Comparison of ENCODE assay signal across 14 mouse cellular contexts in the genomic region with DNA sequence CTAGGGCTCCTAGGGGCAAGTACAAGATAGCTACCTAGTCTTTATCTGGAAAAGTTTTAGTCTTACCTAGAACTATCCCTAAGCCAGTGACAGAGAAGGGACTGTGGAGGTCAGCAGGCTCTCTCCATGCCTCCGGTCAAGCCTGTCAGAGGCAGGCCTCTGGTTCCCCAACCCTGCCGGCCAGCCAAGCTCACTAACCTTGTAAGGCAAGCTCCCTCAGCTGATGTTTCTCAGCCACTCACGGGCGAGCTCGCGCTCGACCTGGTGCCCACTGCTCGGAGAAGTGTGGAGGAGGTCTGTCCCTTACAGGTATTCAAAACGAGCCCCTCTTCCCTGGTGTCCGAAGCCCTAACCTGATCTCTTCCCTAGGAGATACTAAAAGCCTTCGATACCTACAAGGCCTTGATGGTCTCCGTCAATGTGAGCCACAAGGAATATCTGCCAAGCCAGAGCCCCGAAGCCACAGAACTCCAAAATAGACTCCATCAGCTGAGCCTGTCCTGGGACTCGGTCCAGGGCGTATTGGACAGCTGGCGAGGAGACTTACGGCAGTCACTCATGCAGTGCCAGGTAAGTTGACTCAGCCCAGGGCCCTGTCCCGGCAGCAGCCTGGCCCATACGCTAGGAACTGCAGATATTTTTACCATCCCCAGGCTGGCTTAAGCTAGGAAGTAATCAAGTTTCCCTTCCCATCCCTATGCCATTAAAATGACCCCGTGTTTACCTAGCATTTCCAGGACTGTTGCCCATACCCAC.
DNase-seq lines count a peak whose midpoint lies in the region; ATAC-seq and TF ChIP-seq lines count a peak whose summit lies in the region.
"Had no signal": no experiment of that assay in that cellular context is flagged by ENCODE, and none has a peak within 500 bp of the region (broad histone marks: within the 10 kb centered on the region; RNA-seq: fewer than 3 reads in every experiment).

No protein-coding gene starts in this region.

- no peak overlapping the region for H3K27ac ChIP-seq in heart, embryonic 12.5 days (ENCODE audit: poor library complexity, severe bottlenecking)
- peak overlapping the region; percentile 50 for H3K27ac ChIP-seq in heart, embryonic 15.5 days
- no peak overlapping the region for H3K27ac ChIP-seq in hindbrain, embryonic 13.5 days
- H3K27ac ChIP-seq in left cerebral cortex, adult 2 months = no peak overlapping the region
- H3K27ac ChIP-seq: embryonic facial prominence, embryonic 12.5 days; midbrain, embryonic 10.5 days had no signal

- ATAC-seq in heart, embryonic 12.5 days (ENCODE audit: insufficient number of reproducible peaks, low FRiP score) = no peak
- no peak; the same call in 1 of the 2 replicates for ATAC-seq in heart, embryonic 15.5 days (replicated peaks; ENCODE audit: insufficient number of reproducible peaks, insufficient read depth, low FRiP score, low read depth)
- no peak for ATAC-seq in hindbrain, embryonic 13.5 days (ENCODE audit: low FRiP score)
- ATAC-seq: intestine, embryonic 16.5 days had no signal

- 86% methylated on average over 20 of the region's 20 CpGs for WGBS in heart, embryonic 12.5 days
- 82% methylated on average over 20 of the region's 20 CpGs for WGBS in heart, embryonic 15.5 days
- WGBS in hindbrain, embryonic 13.5 days = 95% methylated on average over 20 of the region's 20 CpGs

- no peak overlapping the region for H3K4me2 ChIP-seq in heart, embryonic 12.5 days
- H3K4me2 ChIP-seq in heart, embryonic 15.5 days = no peak overlapping the region
- H3K4me2 ChIP-seq in hindbrain, embryonic 13.5 days = no peak overlapping the region
- H3K4me2 ChIP-seq: embryonic facial prominence, embryonic 12.5 days had no signal

- H3K4me3 ChIP-seq in heart, embryonic 12.5 days = no peak overlapping the region
- no peak overlapping the region for H3K4me3 ChIP-seq in heart, embryonic 15.5 days
- H3K4me3 ChIP-seq in hindbrain, embryonic 13.5 days = no peak overlapping the region
- no peak overlapping the region for H3K4me3 ChIP-seq in left cerebral cortex, adult 2 months
- H3K4me3 ChIP-seq: embryonic facial prominence, embryonic 12.5 days; midbrain, embryonic 10.5 days had no signal

- no peak overlapping the region for H3K9ac ChIP-seq in heart, embryonic 12.5 days
- H3K9ac ChIP-seq in heart, embryonic 15.5 days = no peak overlapping the region
- no peak overlapping the region for H3K9ac ChIP-seq in hindbrain, embryonic 13.5 days
- H3K9ac ChIP-seq: embryonic facial prominence, embryonic 12.5 days had no signal

- H3K4me1 ChIP-seq in heart, embryonic 12.5 days (replicated peaks) = no peaks in the 10 kb centered on the region
- no peaks in the 10 kb centered on the region; the same call in 1 of the 2 replicates for H3K4me1 ChIP-seq in heart, embryonic 15.5 days (replicated peaks)
- H3K4me1 ChIP-seq in hindbrain, embryonic 13.5 days (replicated peaks) = no peaks in the 10 kb centered on the region
- H3K4me1 ChIP-seq: embryonic facial prominence, embryonic 12.5 days; midbrain, embryonic 10.5 days had no signal

- no peaks in the 10 kb centered on the region for H3K27me3 ChIP-seq in heart, embryonic 12.5 days (replicated peaks)
- H3K27me3 ChIP-seq in heart, embryonic 15.5 days = no peaks in the 10 kb centered on the region
- H3K27me3 ChIP-seq in hindbrain, embryonic 13.5 days = no peaks in the 10 kb centered on the region
- H3K27me3 ChIP-seq: embryonic facial prominence, embryonic 12.5 days had no signal

- DNase-seq in heart, adult 18-20 months = peak; percentile 77 to 86
- DNase-seq in gastrocnemius, adult 18-20 months (ENCODE audit: low spot score) = peak; percentile 89
- DNase-seq in skeletal muscle tissue, adult 2 months (ENCODE audit: low read depth, low spot score) = peak; percentile 94
- no peak for DNase-seq in spleen, postnatal 14 days (ENCODE audit: low spot score in 2 of 2)
- DNase-seq in left cerebral cortex, adult 2 months (ENCODE audit: extremely low spot score in 1 of 2, low spot score in 2 of 2) = no peak
- DNase-seq: kidney, postnatal 10 days; layer of hippocampus, adult 9-11 months; thymus, postnatal 36 days had no signal

- intact Hi-C loops in left cerebral cortex, adult 2 months (cut with DNase I) = no loop called here

- no peaks in the 10 kb centered on the region for H3K9me3 ChIP-seq in heart, embryonic 12.5 days (replicated peaks)
- no peaks in the 10 kb centered on the region for H3K9me3 ChIP-seq in heart, embryonic 15.5 days (replicated peaks)
- H3K9me3 ChIP-seq in hindbrain, embryonic 13.5 days = no peaks in the 10 kb centered on the region
- H3K9me3 ChIP-seq: embryonic facial prominence, embryonic 12.5 days had no signal

- peaks cover 93% of the 10 kb centered on the region for H3K36me3 ChIP-seq in heart, embryonic 12.5 days
- peaks cover 54% of the 10 kb centered on the region for H3K36me3 ChIP-seq in heart, embryonic 15.5 days
- peaks cover 97% of the 10 kb centered on the region for H3K36me3 ChIP-seq in hindbrain, embryonic 13.5 days

- no peak for TF ChIP-seq CTCF in left cerebral cortex, adult 2 months (IDR thresholded peaks at IDR 0.05)

Comparison
In these comparisons a context has a peak if more than half of its experiments do, and no peak if none do; other contexts are left out.
1. DNase-seq: peak in heart, adult 18-20 months (2 of 2), gastrocnemius, adult 18-20 months (single experiment) and skeletal muscle tissue, adult 2 months (single experiment); none in spleen, postnatal 14 days (0 of 2) and left cerebral cortex, adult 2 months (0 of 2).